Comparison of ENCODE assay signal across 9 mouse cellular contexts in genomic region chr12:80843651-80844444, GRCm38 (mm10). TPM values are rescaled to one million over a fixed set of nuclear protein-coding genes. Genes with fewer than 3 reads are reported as not detected.
A peak's percentile ranks its signal among the peaks of the same experiment; 100 is the strongest.
DNase-seq lines count a peak whose midpoint lies in the region; ATAC-seq lines count a peak whose summit lies in the region.
"Had no signal": no experiment of that assay in that cellular context is flagged by ENCODE, and none has a peak within 500 bp of the region (broad histone marks: within the 10 kb centered on the region; RNA-seq: fewer than 3 reads in every experiment).

No protein-coding gene starts in this region.

- H3K9me3 ChIP-seq in heart, embryonic 15.5 days (replicated peaks), result no peaks in the 10 kb centered on the region
- H3K9me3 ChIP-seq in limb, embryonic 10.5 days (replicated peaks), result no peaks in the 10 kb centered on the region
- no peaks in the 10 kb centered on the region for H3K9me3 ChIP-seq in stomach, embryonic 14.5 days (ENCODE audit: control insufficient read depth, low read depth, low read length)
- H3K9me3 ChIP-seq: neural tube, embryonic 12.5 days had no signal

- no peak overlapping the region for H3K4me2 ChIP-seq in heart, embryonic 15.5 days
- no peak overlapping the region for H3K4me2 ChIP-seq in stomach, embryonic 14.5 days (replicated peaks; ENCODE audit: low read depth, low read length)
- H3K4me2 ChIP-seq: neural tube, embryonic 12.5 days had no signal

- peak overlapping the region; percentile 73 for H3K27ac ChIP-seq in heart, embryonic 15.5 days
- H3K27ac ChIP-seq in limb, embryonic 10.5 days, result peak overlapping the region; percentile 7
- H3K27ac ChIP-seq in stomach, embryonic 14.5 days (ENCODE audit: low read length), result peak overlapping the region; percentile 35; the same call in 1 of the 2 replicates
- H3K27ac ChIP-seq: neural tube, embryonic 12.5 days had no signal

- DNase-seq in ovary, adult 18-20 months (ENCODE audit: low spot score), result peak; percentile 52
- no peak for DNase-seq in ovary, postnatal 10 days (ENCODE audit: low spot score)
- DNase-seq in limb, embryonic 10.5 days (ENCODE audit: low spot score), result no peak
- DNase-seq in right cerebral cortex, postnatal 36 days (ENCODE audit: low spot score in 2 of 2), result no peak
- no peak for DNase-seq in spleen, postnatal 14 days (ENCODE audit: low spot score in 2 of 2)

- ATAC-seq in heart, embryonic 15.5 days (replicated peaks; ENCODE audit: insufficient number of reproducible peaks, insufficient read depth, low FRiP score, low read depth), result 0 out of 2 replicates have a peak, but pooled peaks have one; percentile 55
- peak; percentile 28; the same call in 1 of the 2 replicates for ATAC-seq in stomach, embryonic 14.5 days (ENCODE audit: insufficient number of reproducible peaks, insufficient read depth, low FRiP score, low read depth)
- ATAC-seq in erythroblast, adult 5-6 weeks (replicated peaks; ENCODE audit: low FRiP score, poor library complexity, severe bottlenecking), result no peak

- 60% methylated on average over 4 of the region's 4 CpGs for WGBS in heart, embryonic 15.5 days
- WGBS in limb, embryonic 10.5 days, result 86% methylated on average over 4 of the region's 4 CpGs
- 33% methylated on average over 4 of the region's 4 CpGs for WGBS in stomach, embryonic 14.5 days

- peaks cover 50% of the 10 kb centered on the region for H3K4me1 ChIP-seq in heart, embryonic 15.5 days (replicated peaks)
- H3K4me1 ChIP-seq in limb, embryonic 10.5 days, result peaks cover 35% of the 10 kb centered on the region
- peaks cover 29% of the 10 kb centered on the region; the same call in 1 of the 2 replicates for H3K4me1 ChIP-seq in stomach, embryonic 14.5 days (ENCODE audit: control insufficient read depth, insufficient read depth, low read length)

- H3K36me3 ChIP-seq in heart, embryonic 15.5 days, result no peaks in the 10 kb centered on the region
- no peaks in the 10 kb centered on the region for H3K36me3 ChIP-seq in limb, embryonic 10.5 days
- no peaks in the 10 kb centered on the region for H3K36me3 ChIP-seq in stomach, embryonic 14.5 days (ENCODE audit: control insufficient read depth, insufficient read depth, low read length)
- H3K36me3 ChIP-seq: neural tube, embryonic 12.5 days had no signal

- no peak overlapping the region for H3K9ac ChIP-seq in heart, embryonic 15.5 days
- H3K9ac ChIP-seq in stomach, embryonic 14.5 days (replicated peaks; ENCODE audit: low read depth, low read length), result no peak overlapping the region
- H3K9ac ChIP-seq: neural tube, embryonic 12.5 days had no signal

- no peak overlapping the region for H3K4me3 ChIP-seq in heart, embryonic 15.5 days
- H3K4me3 ChIP-seq in limb, embryonic 10.5 days, result no peak overlapping the region
- H3K4me3 ChIP-seq in stomach, embryonic 14.5 days (ENCODE audit: low read depth, low read length), result no peak overlapping the region
- H3K4me3 ChIP-seq: neural tube, embryonic 12.5 days had no signal

- no peaks in the 10 kb centered on the region for H3K27me3 ChIP-seq in heart, embryonic 15.5 days
- no peaks in the 10 kb centered on the region for H3K27me3 ChIP-seq in limb, embryonic 10.5 days (ENCODE audit: low read depth, poor library complexity, severe bottlenecking)
- H3K27me3 ChIP-seq in stomach, embryonic 14.5 days (ENCODE audit: control insufficient read depth, insufficient read depth, low read length), result no peaks in the 10 kb centered on the region
- H3K27me3 ChIP-seq: neural tube, embryonic 12.5 days had no signal

RNA-seq across cellular contexts. Expression of gene Susd6, which starts 53.5 kb away (rescaled TPM):
- 16.4 and 19.6 TPM in 2 replicates for polyA plus RNA-seq in heart, embryonic 15.5 days (2015; fragmentation: Nextera tagmentation; extraction: Ambion mirVana)
- 10.0 and 12.0 TPM in 2 replicates for polyA plus RNA-seq in limb, embryonic 10.5 days (2016; fragmentation: Nextera tagmentation; extraction: Ambion mirVana)
- polyA plus RNA-seq in stomach, embryonic 14.5 days (2014; fragmentation: Nextera tagmentation; extraction: Ambion mirVana), result 20.8 and 22.6 TPM in 2 replicates
- total RNA-seq in erythroblast, adult 5-6 weeks (2015; ENCODE audit: low replicate concordance), result 16.3 and 16.7 TPM in 2 replicates
- total RNA-seq in erythroblast, adult 5-6 weeks (2017; ENCODE audit: low replicate concordance), result 32.7 and 36.2 TPM in 2 replicates

Comparison
In these comparisons a context has a peak if more than half of its experiments do, and no peak if none do; other contexts are left out.
1. H3K27ac ChIP-seq: peak in every context shown above with its lines; median percentile 73 in heart, embryonic 15.5 days; 35 in stomach, embryonic 14.5 days; 7 in limb, embryonic 10.5 days.